Mouse (Mus musculus) c-Kit-positive CD71-negative TER-119-negative erythroid progenitor cells, embryonic 14.5 days (primary cell): ENCODE results near the gene Lix1.
"Not testable (repeated sequence)": the region's sequence is repeated elsewhere in the genome, so short reads cannot be mapped to it uniquely, and the experiment has no call there.

Source experiments
- DNase-seq: peaks from one replicate; pipeline ENCODE4 v3.0.0-alpha.2; 2013; ENCODE audit warnings: low read depth

Lix1 gene

DNA sequence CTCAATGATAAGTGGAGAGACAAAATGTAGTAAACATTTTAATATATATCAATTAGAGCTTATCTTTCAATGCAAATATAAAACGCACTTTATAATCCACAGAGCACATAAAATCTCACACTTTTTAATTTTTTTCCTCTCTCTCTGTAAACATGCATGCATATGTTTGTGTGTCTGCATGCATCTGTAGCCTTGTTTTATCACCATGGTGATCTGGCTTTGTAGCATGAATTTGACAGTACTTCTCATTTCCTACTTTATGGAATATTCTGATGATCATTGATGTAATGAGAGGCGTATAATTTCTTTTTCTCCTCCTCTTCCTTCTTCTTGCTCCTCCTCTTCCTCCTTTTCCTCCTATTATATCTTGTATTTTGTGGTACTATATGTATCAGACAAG lies 9.7 kb downstream of the Lix1 start:
- no peak for DNase-seq

GRCm38 (mm10) chr17:17414206-17414605 lies 11.7 kb downstream of the Lix1 start:
- DNase-seq: no peak

DNA sequence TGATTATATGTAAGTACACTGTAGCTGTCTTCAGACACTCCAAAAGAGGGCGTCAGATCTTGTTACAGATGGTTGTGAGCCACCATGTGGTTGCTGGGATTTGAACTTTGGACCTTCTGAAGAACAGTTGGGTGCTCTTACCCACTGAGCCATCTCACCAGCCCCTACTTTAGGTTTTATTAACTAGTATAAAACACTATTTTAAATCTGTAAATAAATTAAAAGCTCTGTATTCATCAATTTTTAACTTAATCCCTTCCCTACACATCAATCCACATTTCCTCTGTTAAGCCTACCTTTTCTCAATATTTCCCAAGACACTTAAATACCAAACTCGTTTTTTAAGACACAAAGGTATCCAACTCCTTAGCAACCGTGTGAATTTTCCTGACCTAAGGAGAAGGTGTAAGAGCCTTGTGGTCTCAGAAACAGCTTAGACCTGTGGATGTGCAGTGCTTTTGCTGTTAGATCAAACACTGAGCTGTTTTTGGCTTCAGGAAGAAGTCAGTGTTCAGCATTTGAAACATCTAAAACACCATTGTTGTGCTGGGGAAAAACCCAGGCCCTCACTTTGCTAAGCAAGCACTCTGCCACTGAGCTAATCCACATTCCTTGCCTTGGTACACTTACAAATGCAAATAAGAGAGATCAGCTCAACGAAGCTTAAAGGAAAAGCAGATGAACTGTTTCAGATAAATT lies 22.3 kb downstream of the Lix1 start:
- DNase-seq: no peak

DNA sequence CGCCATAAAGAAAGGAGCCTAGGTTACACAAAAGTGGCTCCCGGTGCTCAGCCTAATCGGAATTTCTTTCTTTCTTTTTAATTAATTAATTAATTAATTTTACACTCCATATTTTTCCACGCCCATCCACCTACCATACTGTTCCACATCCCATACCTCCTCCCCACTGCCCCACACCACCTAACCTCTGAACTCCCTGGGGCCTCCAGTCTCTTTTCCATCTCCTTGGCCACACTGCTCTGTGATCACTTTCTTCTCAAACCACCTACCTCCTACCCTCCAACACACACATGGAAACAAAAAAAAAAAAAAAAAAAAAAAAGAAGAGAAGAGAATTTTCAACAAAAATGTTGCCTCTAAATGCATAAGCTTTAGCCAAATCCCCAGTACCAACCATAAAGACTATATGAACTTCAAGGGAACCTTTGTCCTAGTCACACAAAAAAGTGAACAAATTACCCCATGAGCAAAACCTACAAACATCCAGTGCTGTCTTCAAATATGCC lies 22.9 kb downstream of the Lix1 start:
- no peak for DNase-seq

DNA sequence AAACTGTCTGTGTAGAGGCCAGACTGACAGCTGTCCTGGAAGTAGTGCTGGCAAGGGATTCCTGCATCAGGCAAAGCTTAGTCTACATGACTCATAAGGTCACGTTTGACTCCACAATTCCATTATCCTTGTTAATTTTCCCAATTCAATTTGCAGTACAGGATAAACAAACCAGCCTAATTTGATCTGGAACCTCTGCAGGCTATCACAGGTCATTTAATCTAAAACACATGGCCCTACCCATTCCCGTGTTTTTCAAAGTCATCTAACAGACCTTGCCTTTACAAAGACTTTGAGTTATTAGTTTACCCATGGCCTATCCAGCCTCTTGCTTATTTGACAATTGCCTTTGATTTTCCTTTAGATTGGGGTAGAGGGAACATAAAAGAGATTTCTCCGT lies 23.4 kb downstream of the Lix1 start:
- no peak for DNase-seq

DNA sequence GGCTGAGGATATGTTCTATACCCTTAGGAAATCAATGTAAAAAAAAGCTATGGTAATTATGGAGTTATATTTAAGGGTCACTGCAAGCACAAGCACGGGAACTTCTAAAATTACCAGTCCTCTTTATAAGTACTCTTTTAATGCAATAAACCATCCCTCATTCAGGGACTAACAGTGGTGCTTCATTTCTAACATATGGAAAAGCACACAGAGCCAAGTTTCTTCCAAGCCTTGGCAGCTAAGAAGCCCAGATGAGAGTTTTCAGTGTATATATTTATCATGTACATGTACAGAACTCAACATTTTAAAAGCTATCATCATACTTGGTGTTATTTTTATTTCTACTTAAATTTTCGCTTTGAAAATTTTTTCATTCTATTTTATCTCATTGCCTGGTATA lies 26.4 kb downstream of the Lix1 start:
- DNase-seq: no peak

GRCm38 (mm10) chr17:17433679-17434078 lies 31.2 kb downstream of the Lix1 start:
- no peak for DNase-seq

DNA sequence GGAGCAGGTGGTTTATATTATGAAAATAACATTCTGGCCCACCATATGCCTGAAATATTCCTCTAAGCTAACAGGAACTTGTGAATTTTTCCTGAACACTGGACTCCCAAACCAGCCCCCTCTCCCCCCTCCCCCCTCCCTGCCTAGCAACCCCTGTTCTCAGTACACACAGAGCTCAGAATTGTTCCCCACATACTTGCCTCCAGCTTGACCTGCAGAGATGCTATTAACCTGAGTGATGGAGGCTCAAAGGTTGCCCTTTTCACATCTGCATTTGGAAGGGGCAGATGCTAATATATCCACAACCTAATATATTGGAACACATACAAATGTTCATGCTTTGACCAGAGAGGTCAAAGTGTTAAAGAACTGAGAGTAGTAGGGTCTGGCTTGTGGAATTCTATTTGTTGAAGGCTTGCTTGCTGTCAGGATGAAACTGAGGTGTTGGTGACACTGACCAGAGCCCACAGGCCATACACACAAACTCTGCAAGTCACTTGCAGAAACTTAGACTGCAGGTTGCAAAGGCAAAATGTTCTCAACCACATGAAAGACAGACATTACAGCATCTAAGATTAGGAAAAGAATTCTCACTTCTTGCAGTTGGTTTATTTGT lies 36.2 kb downstream of the Lix1 start:
- no peak for DNase-seq

DNA sequence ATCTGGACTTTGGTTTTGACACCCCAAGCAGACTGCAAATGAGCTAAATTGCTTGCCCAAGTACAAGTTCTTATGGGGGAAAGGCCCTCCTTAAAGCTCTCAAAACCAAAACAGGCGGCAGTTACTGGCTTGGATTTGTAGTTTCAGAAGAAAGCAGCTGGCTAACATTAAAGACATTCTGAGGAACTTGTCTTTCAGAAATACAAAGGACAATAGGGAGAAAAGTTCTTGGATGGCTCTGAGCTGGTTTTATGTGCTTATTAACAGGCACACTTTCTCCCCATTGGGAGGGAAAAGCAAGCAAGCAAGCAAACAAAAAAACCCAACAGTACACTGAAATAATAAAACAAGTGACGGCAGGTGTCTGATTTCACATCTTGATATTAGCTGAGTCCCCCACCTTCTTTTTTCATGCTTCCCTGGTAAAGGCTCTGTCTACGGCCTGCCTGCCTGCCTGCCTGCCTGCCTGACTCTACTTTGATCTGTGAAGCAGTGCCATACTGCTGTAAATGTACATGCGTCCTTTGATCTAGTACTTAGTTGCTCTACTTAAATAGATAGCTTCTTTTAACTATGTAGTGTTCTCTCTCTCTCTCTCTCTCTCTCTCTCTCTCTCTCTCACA lies 39.5 kb downstream of the Lix1 start:
- DNase-seq: no peak

DNA sequence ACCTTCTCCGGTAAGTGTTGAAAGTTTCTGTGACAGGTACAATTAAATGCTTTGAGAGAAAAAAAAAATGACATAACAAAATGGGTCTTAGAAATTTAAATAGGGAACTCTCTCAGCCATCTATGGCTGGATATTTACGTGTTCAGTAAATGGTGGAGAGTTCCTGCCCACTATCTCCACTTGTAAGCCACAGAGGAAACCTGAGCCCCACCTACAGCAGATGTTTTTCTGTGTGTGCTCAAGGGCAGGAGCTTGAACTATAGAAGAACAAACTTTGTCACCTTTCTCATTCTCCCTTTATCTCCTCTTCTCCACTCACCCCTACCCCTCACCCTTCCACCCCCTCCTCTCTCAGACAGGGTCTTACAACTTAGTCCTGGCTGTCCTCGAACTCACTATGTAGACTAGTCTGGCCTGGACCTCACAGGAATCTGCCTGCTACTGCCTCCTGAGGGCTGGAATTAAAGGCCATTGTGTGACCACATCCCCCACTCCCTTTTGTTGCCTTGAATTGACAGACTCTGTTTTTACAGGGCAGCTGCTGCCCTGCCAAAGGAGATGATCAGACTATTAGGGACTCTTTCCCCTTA lies 41.9 kb downstream of the Lix1 start:
- DNase-seq: no peak

DNA sequence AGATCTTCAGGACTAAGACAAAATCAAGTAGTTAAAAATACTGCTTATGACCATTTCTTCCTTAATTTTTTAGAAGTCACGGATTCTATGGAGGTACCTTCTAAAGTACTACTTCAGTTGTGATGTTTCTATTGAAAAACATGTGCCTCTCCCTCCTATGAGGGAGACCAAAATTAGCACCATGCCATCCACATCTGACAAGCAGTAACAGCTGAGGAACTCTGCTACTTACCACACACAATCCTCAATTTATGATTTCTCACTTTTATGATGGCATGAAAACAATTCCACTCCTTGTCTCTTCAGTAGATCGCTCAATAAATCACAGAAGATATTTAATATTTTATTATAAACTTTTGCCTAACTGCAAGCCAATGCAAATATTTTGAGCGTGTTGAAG lies 44.2 kb downstream of the Lix1 start:
- no peak for DNase-seq

DNA sequence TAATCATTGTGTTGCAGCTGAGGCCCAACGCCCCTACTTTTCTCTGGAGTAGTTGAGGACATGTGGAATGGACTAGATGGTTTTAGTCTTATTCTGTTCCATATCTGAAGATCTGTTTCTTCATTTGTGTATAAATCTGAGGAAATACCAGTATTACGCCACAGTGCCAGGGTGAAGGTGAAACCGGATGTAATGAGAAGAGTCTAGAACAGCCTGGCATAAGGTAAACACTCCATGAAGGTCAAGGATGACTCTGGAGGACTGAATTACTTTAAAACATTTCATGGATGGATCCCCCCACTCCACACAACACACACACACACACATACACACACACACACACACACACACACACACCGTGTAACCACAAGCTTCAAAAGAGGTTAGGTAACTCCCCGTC lies 45.3 kb downstream of the Lix1 start:
- no peak for DNase-seq

GRCm38 (mm10) chr17:17448737-17449440 lies 46.4 kb downstream of the Lix1 start:
- peak; percentile 22 for DNase-seq

- DNase-seq: no peak
Observed at GRCm38 (mm10) chr17:17449441-17449770, 46.9 kb downstream of the Lix1 start.

DNA sequence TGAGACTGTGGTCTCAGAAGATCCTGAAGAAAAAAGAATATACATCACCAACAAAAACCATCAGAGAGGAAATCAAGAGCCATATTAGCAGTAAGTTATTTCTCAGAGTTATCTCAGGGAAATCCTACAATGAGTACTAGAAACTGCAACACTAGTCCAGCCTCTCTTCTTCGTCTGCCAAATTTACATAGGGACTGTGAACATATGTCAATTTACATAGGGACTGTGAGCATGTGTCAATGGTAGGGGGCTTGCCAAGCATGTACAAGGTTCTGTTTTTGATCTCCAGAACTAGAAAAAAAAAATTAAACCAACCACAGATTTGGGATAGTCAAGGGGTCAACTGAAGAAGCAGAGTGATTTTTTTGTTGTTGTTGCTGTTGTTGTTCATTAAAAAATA lies 48.6 kb downstream of the Lix1 start:
- DNase-seq: no peak

- no peak for DNase-seq
Observed at GRCm38 (mm10) chr17:17452617-17453016, 50.1 kb downstream of the Lix1 start.

DNA sequence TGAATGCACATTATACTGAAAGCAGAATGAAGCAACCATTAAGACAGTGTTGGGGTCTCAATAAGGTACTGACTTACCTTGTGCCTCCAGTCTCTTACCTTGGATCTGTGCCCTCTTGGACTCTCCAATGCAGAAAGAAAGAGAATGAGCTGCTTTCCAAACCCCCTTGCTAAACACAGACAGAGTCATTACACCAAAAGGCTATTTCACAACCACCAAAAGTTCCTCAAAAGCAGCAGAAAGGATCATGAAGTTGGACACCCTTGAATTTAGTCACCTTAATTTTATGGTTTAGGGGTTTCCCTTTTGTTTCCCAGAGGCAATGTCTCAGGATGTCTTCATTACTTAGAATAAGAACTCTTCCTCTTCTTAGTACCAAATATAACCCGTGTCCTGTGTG lies 52.1 kb downstream of the Lix1 start:
- no peak for DNase-seq

- no peak for DNase-seq
Observed at GRCm38 (mm10) chr17:17485789-17486188, 83.3 kb downstream of the Lix1 start.

GRCm38 (mm10) chr17:17490820-17491621 lies 88.5 kb downstream of the Lix1 start:
- no peak for DNase-seq

GRCm38 (mm10) chr17:17491622-17492001 lies 89.1 kb downstream of the Lix1 start:
- DNase-seq: no peak

DNA sequence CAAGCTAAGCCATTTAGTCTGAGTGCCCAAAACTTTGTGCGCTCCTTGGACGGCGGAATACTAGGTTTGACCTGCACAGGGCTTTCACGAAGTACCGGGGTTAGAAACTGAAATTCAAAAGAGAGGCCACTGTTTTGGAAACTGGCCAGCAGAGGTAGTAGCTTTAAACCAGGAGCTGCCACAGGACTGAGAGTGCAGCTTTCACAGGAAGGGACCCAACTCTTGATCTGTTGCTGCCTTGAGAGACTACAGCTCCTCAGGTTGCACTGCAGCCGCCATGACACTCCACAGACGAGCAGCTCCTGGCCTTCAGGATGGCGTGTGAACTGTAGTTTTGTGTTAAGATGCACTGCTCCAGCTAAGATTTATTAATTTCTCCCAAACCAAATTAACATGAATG lies 89.6 kb downstream of the Lix1 start:
- no peak for DNase-seq

DNA sequence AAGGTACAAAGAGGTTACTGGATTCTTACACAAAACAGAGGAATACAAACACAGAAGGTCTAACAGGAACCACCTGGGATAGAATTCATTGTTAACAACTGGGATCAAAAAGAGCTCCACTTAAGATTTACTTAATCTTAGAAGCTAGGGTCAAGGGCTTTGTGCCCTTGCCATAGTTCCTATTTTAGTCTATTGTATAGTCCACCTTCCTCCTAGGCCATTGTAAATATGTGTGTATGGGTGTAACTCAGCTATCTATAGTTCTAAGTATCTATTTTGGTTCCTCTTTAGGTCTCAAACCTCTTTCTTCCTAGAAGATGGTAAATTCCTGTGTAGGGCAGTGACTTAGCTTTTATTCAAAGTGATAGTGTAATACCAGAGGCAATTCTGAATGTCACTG lies 93.8 kb downstream of the Lix1 start:
- not testable (repeated sequence) for DNase-seq
